Mouse (Mus musculus) heart, embryonic 12.5 days (tissue): Measurements from ENCODE around the gene Chp1. TPM values are rescaled to one million over a fixed set of nuclear protein-coding genes. Genes with fewer than 3 reads are reported as not detected.
"Not testable (repeated sequence)": the region's sequence is repeated elsewhere in the genome, so short reads cannot be mapped to it uniquely, and the experiment has no call there.

Experiments used
- ATAC-seq: fragments of 200-750 bp; cut with Nextera tagmentation; 2 replicates; pipeline ENCODE4 v1.8.0; 2017; ENCODE audit warnings: moderate TSS enrichment, moderate library complexity; ENCODE audit not compliant: insufficient number of reproducible peaks, low FRiP score
- H3K27ac ChIP-seq: fragments of 300-500 bp; sonication (generic); 2 replicates; pipeline ENCODE4 v1.5.1; 2016; ENCODE audit warnings: mild to moderate bottlenecking, moderate library complexity; ENCODE audit not compliant: poor library complexity, severe bottlenecking
- H3K27me3 ChIP-seq: fragments of 300-500 bp; sonication (generic); replicated peaks from 2 replicates; pipeline ENCODE4 v1.6.1; 2016; ENCODE audit warnings: mild to moderate bottlenecking, moderate library complexity
- H3K36me3 ChIP-seq: fragments of 300-500 bp; sonication (generic); 2 replicates; pipeline ENCODE4 v1.6.1; 2016; ENCODE audit warnings: mild to moderate bottlenecking, moderate library complexity
- H3K4me1 ChIP-seq: fragments of 300-500 bp; sonication (generic); replicated peaks from 2 replicates; pipeline ENCODE4 v1.6.1; 2016; ENCODE audit warnings: mild to moderate bottlenecking
- H3K4me2 ChIP-seq: fragments of 300-500 bp; sonication (generic); 2 replicates; pipeline ENCODE4 v1.6.1; 2016; ENCODE audit warnings: mild to moderate bottlenecking, moderate library complexity
- H3K4me3 ChIP-seq: fragments of 300-500 bp; sonication (generic); 2 replicates; pipeline ENCODE4 v1.5.1; 2016; ENCODE audit warnings: mild to moderate bottlenecking
- H3K9ac ChIP-seq: fragments of 300-500 bp; sonication (generic); 2 replicates; pipeline ENCODE4 v1.6.1; 2016; ENCODE audit warnings: mild to moderate bottlenecking, moderate library complexity
- H3K9me3 ChIP-seq: fragments of 300-500 bp; sonication (generic); replicated peaks from 2 replicates; pipeline ENCODE4 v1.6.1; 2016; ENCODE audit warnings: mild to moderate bottlenecking, moderate library complexity
- WGBS: fragments of 180-500 bp; shearing (Covaris S2); methylation state at CpG from one replicate; pipeline ENCODE4 v1.1.7; 2016; 5-methylcytosine and 5-hydroxymethylcytosine counted together
- polyA plus RNA-seq: library from polyadenylated mRNA; unstranded; fragments of >200 nt; fragmentation: Nextera tagmentation; extraction: Ambion mirVana; gene quantifications from 2 replicates; pipeline ENCODE4 v1.2.1, GENCODE M21; 2016

The Chp1 gene
- polyA plus RNA-seq, 1 experiment from 2014 or later: 47.0 TPM

- Histone ChIP-seq H3K4me3 (no peak overlapping the region), H3K4me2 (no peak overlapping the region), H3K27me3 (no peaks in the 10 kb centered on the region), H3K36me3 (peaks cover 42% of the 10 kb centered on the region), H3K4me1 (peaks cover 27% of the 10 kb centered on the region), H3K9ac (no peak overlapping the region), H3K9me3 (no peaks in the 10 kb centered on the region), H3K27ac (no peak overlapping the region)
- 78% methylated on average over 8 of the region's 8 CpGs for WGBS
- no peak for ATAC-seq
These were observed 49.4 kb downstream of the Chp1 start for GRCm38 (mm10) chr2:119596781-119597330.

DNA sequence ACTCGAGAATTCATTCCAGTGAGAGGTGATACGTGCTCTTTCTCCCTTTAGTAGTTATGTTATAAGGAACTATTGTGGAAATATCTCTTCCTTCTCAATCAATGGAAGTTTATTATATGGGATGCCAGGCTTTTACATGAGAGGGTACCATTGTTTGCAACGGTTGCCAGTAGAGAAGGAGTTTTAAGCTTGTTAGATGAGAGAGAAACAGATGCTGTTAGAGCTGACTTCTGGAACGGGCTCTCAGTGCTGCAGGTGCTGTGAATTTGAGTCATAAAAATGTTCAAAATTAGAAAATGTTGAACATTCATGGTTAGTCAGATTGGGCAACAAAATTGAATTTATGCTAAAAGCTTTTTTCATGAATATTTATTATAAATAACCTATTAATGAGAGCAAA is 53.5 kb downstream of the Chp1 start:
- H3K4me3 ChIP-seq: no peak overlapping the region
- H3K27ac ChIP-seq: no peak overlapping the region
- ATAC-seq: no peak
- peaks cover 71% of the 10 kb centered on the region for H3K36me3 ChIP-seq
- no peak overlapping the region for H3K4me2 ChIP-seq
- WGBS: 90% methylated on average over 4 of the region's 4 CpGs
- no peaks in the 10 kb centered on the region for H3K9me3 ChIP-seq
- H3K27me3 ChIP-seq: no peaks in the 10 kb centered on the region
- peaks cover 35% of the 10 kb centered on the region for H3K4me1 ChIP-seq
- H3K9ac ChIP-seq: no peak overlapping the region

GRCm38 (mm10) chr2:119601575-119601974 is 54.1 kb downstream of the Chp1 start:
- 51% methylated on average over 3 of the region's 3 CpGs for whole genome bisulfite sequencing
- not testable (repeated sequence) for H3K27ac ChIP-seq, H3K9me3 ChIP-seq, ATAC-seq, H3K4me3 ChIP-seq, H3K9ac ChIP-seq, H3K27me3 ChIP-seq
- H3K4me2 ChIP-seq: 0 out of 2 replicates have a peak overlapping the region, but pooled peaks have one; percentile 0
- H3K4me1 ChIP-seq: peaks cover 31% of the 10 kb centered on the region
- peaks cover 73% of the 10 kb centered on the region for H3K36me3 ChIP-seq

- H3K4me3 ChIP-seq: no peak overlapping the region
- no peak for ATAC-seq
- 59% methylated on average over 1 of the region's 1 CpGs for WGBS
These were observed 55.0 kb downstream of the Chp1 start for GRCm38 (mm10) chr2:119602488-119602887.

GRCm38 (mm10) chr2:119603909-119604308 is 56.4 kb downstream of the Chp1 start:
- Histone ChIP-seq H3K9me3 (no peaks in the 10 kb centered on the region), H3K4me1 (peaks cover 21% of the 10 kb centered on the region), H3K4me3 (no peak overlapping the region), H3K27me3 (no peaks in the 10 kb centered on the region), H3K36me3 (peaks cover 71% of the 10 kb centered on the region), H3K9ac (no peak overlapping the region), H3K4me2 (no peak overlapping the region), H3K27ac (no peak overlapping the region)
- 9% methylated on average over 2 of the region's 2 CpGs for WGBS
- no peak for ATAC-seq

More at GRCm38 (mm10) chr2:119602488-119602887, 55.0 kb downstream of the Chp1 start:
- Histone ChIP-seq H3K36me3 (peaks cover 70% of the 10 kb centered on the region), H3K9ac (0 out of 2 replicates have a peak overlapping the region, but pooled peaks have one; percentile 43), H3K27ac (peak overlapping the region; percentile 75), H3K4me1 (peaks cover 24% of the 10 kb centered on the region), H3K4me2 (no peak overlapping the region), H3K9me3 (no peaks in the 10 kb centered on the region), H3K27me3 (no peaks in the 10 kb centered on the region)

DNA sequence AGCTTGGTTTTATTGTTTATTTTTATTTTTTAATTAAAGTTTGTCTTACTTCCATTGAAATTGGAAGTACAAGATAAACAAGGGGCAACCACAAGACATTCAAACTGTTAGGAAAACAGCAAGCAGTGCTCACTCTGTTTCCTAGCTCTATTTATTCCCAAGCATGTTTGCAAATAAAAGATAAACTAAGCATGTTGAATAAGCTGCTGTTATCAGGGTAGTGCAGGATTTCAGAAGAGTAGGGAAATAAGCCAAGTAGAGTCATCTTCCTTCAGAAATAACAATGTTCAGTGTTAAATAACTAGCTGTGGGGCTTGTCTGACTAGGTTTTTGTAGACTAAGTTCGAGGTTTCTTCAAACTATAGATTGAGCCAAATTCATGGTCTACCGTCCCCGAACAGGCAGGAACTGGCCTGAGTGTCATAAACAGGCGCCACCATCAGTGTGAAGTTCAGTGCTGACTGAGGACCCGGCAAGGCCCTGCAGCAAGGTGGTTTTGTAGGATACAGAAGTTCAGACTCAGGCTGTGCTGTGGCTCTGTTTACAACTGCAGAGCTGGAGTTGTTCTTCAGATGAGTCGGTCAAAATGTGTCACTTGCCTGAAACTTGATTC is 58.0 kb downstream of the Chp1 start:
- Histone ChIP-seq H3K9ac (no peak overlapping the region), H3K4me1 (peaks cover 21% of the 10 kb centered on the region), H3K4me2 (no peak overlapping the region), H3K4me3 (no peak overlapping the region), H3K27ac (no peak overlapping the region), H3K36me3 (peaks cover 74% of the 10 kb centered on the region), H3K9me3 (no peaks in the 10 kb centered on the region), H3K27me3 (no peaks in the 10 kb centered on the region)
- 81% methylated on average over 6 of the region's 6 CpGs for WGBS
- no peak for ATAC-seq

GRCm38 (mm10) chr2:119607023-119607422 is 59.5 kb downstream of the Chp1 start:
- no peak for ATAC-seq
- Histone ChIP-seq H3K4me2 (no peak overlapping the region), H3K9ac (no peak overlapping the region), H3K36me3 (peaks cover 72% of the 10 kb centered on the region), H3K9me3 (no peaks in the 10 kb centered on the region), H3K27ac (no peak overlapping the region), H3K27me3 (no peaks in the 10 kb centered on the region), H3K4me1 (peaks cover 16% of the 10 kb centered on the region), H3K4me3 (no peak overlapping the region)
- WGBS: 90% methylated on average over 4 of the region's 4 CpGs

DNA sequence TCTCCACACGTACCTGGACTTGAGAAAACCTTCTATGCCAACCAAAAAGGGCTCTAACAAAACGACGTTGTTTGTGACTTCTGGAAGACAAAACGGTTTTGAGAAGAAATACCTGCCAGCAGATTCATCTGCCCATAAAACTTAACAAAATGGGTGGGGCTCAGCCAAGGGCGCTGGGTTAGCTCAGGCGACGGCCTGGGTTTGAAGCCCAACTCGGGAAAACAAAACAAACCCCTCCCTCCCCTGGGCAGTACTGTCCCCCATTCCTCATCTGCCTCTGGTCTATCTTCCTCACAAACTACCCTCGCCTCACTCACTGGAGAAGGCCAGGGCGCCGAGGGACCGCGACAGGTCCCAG is 70.3 kb downstream of the Chp1 start:
- ATAC-seq: peak; percentile 59
- H3K4me3 ChIP-seq: peak overlapping the region; percentile 77
- H3K4me2 ChIP-seq: peak overlapping the region; percentile 77
- H3K36me3 ChIP-seq: no peaks in the 10 kb centered on the region; the same call in 1 of the 2 replicates
- H3K9me3 ChIP-seq: no peaks in the 10 kb centered on the region
- peak overlapping the region; percentile 31; the same call in 1 of the 2 replicates for H3K27ac ChIP-seq
- WGBS: 1% methylated on average over 13 of the region's 13 CpGs
- H3K4me1 ChIP-seq: peaks cover 21% of the 10 kb centered on the region
- no peaks in the 10 kb centered on the region for H3K27me3 ChIP-seq
- peak overlapping the region; percentile 79 for H3K9ac ChIP-seq

DNA sequence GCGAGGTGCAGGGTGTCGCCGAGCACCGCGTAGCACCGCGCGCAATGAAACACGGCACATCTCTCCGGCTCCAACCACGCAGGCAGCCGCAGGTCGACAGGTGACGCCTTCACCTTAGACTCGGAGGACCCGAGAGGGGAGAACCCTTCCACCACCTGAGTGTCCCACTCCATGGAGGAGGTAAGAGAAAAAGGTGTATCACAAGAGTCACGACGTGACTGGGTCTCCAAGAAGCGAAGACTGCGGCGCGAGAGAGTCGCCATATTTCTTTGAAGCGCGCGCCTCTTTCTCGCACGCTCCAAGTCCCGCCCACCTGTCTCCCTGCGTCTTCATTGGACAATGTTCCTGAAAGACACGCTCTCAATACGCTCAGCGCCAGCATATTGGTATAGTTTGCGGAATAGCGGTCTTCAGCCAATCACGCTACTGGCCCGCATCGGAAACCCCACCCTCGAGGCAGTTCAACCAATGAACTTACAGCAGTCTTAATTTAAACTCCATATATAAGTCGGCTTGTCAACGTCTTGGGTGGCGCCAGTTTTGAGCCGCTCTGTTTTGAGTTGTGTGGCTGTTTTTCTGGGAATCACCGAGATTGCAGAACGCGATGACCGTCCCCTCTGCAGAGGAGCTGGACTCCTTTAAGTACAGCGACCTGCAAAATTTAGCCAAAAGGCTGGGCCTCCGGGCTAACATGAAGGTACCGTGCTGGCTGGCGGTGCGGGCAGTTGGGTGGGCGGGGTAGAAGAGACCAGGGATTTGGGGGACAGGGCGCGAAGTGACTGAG is 70.9 kb downstream of the Chp1 start, which contains the start of the genes Nusap1 and Oip5:
Gene Nusap1, plus strand, starts transcription at position 100 of the 784 bp plus-strand sequence.
Gene Oip5, minus strand, starts transcription at position 271 of the 784 bp plus-strand sequence.
- no peaks in the 10 kb centered on the region for H3K27me3 ChIP-seq
- peaks cover 2% of the 10 kb centered on the region for H3K36me3 ChIP-seq
- no peaks in the 10 kb centered on the region for H3K9me3 ChIP-seq
- H3K4me1 ChIP-seq: peaks cover 21% of the 10 kb centered on the region
- peak within 1 kb of the TSS; percentile 77 for H3K4me3 ChIP-seq
- H3K27ac ChIP-seq: peak within 1 kb of the TSS; percentile 46
- H3K4me2 ChIP-seq: peak within 1 kb of the TSS; percentile 82
- peak within 1 kb of the TSS; percentile 79 for H3K9ac ChIP-seq
- peak; percentile 99 for ATAC-seq
- 0% methylated on average over 55 of the region's 55 CpGs for WGBS

- H3K4me2 ChIP-seq: peak overlapping the region; percentile 82
- peak overlapping the region; percentile 77 for H3K4me3 ChIP-seq
- H3K36me3 ChIP-seq, ATAC-seq, H3K27me3 ChIP-seq, H3K9me3 ChIP-seq: not testable (repeated sequence)
- H3K9ac ChIP-seq: peak overlapping the region; percentile 75
- peak overlapping the region; percentile 46; the same call in 1 of the 2 replicates for H3K27ac ChIP-seq
- H3K4me1 ChIP-seq: peaks cover 21% of the 10 kb centered on the region
- WGBS: 12% methylated on average over 6 of the region's 6 CpGs
These were observed 71.5 kb downstream of the Chp1 start for GRCm38 (mm10) chr2:119619002-119619401.

GRCm38 (mm10) chr2:119621302-119621701 is 73.8 kb downstream of the Chp1 start:
- peak overlapping the region; percentile 48; the same call in 1 of the 2 replicates for H3K9ac ChIP-seq
- no peaks in the 10 kb centered on the region for H3K9me3 ChIP-seq
- peaks cover 21% of the 10 kb centered on the region for H3K4me1 ChIP-seq
- H3K4me3 ChIP-seq: peak overlapping the region; percentile 9; the same call in 1 of the 2 replicates
- no peak for ATAC-seq
- WGBS: 93% methylated on average over 2 of the region's 2 CpGs
- H3K27ac ChIP-seq: no peak overlapping the region
- H3K27me3 ChIP-seq: no peaks in the 10 kb centered on the region
- H3K36me3 ChIP-seq: peaks cover 26% of the 10 kb centered on the region
- H3K4me2 ChIP-seq: peak overlapping the region; percentile 48
